ENCODE assay signal across 16 mouse cellular contexts in genomic region chr1:14686172-14686571, GRCm38 (mm10).
DNase-seq lines count a peak whose midpoint lies in the region; ATAC-seq and TF ChIP-seq lines count a peak whose summit lies in the region.
"Had no signal": no experiment of that assay in that cellular context is flagged by ENCODE, and none has a peak within 500 bp of the region (broad histone marks: within the 10 kb centered on the region; RNA-seq: fewer than 3 reads in every experiment).

No protein-coding gene starts in this region.

- no peaks in the 10 kb centered on the region for H3K9me3 ChIP-seq in forebrain, postnatal 0 days (ENCODE audit: low read length)
- H3K9me3 ChIP-seq in forebrain, embryonic 13.5 days (replicated peaks) = no peaks in the 10 kb centered on the region
- H3K9me3 ChIP-seq in lung, embryonic 14.5 days (ENCODE audit: low read depth, low read length) = no peaks in the 10 kb centered on the region
- H3K9me3 ChIP-seq: forebrain, embryonic 10.5 days; hindbrain, embryonic 15.5 days; kidney, embryonic 15.5 days had no signal

- TF ChIP-seq CTCF in forebrain, postnatal 0 days (IDR thresholded peaks at IDR 0.05; ENCODE audit: low read depth) = peak; percentile 26; the same call in 1 of the 2 replicates
- TF ChIP-seq CTCF in lung, embryonic 14.5 days (IDR thresholded peaks at IDR 0.05; ENCODE audit: low read depth) = peak; percentile 45

- no peak overlapping the region for H3K27ac ChIP-seq in forebrain, postnatal 0 days (ENCODE audit: low read depth, low read length)
- H3K27ac ChIP-seq in forebrain, embryonic 13.5 days = no peak overlapping the region
- H3K27ac ChIP-seq in lung, embryonic 14.5 days (ENCODE audit: low read depth) = no peak overlapping the region
- H3K27ac ChIP-seq: forebrain, embryonic 10.5 days; hindbrain, embryonic 15.5 days; kidney, embryonic 15.5 days had no signal

- no peak for ATAC-seq in forebrain, postnatal 0 days
- ATAC-seq in forebrain, embryonic 13.5 days = no peak
- ATAC-seq in lung, embryonic 14.5 days (ENCODE audit: insufficient read depth) = no peak
- ATAC-seq: midbrain, embryonic 16.5 days had no signal

- H3K27me3 ChIP-seq in forebrain, postnatal 0 days (ENCODE audit: insufficient read depth, low read length) = no peaks in the 10 kb centered on the region
- no peaks in the 10 kb centered on the region for H3K27me3 ChIP-seq in forebrain, embryonic 13.5 days
- no peaks in the 10 kb centered on the region for H3K27me3 ChIP-seq in lung, embryonic 14.5 days (ENCODE audit: insufficient read depth, low read length)
- H3K27me3 ChIP-seq: hindbrain, embryonic 15.5 days; kidney, embryonic 15.5 days had no signal

- no peaks in the 10 kb centered on the region for H3K36me3 ChIP-seq in forebrain, postnatal 0 days (ENCODE audit: insufficient read depth)
- no peaks in the 10 kb centered on the region for H3K36me3 ChIP-seq in forebrain, embryonic 13.5 days (ENCODE audit: poor library complexity, severe bottlenecking)
- H3K36me3 ChIP-seq in lung, embryonic 14.5 days (ENCODE audit: insufficient read depth) = no peaks in the 10 kb centered on the region
- H3K36me3 ChIP-seq: forebrain, embryonic 10.5 days; hindbrain, embryonic 15.5 days; kidney, embryonic 15.5 days had no signal

- H3K4me3 ChIP-seq in forebrain, postnatal 0 days (ENCODE audit: low read depth, low read length) = no peak overlapping the region
- H3K4me3 ChIP-seq in forebrain, embryonic 13.5 days = no peak overlapping the region
- no peak overlapping the region for H3K4me3 ChIP-seq in lung, embryonic 14.5 days (ENCODE audit: low read depth, low read length)
- H3K4me3 ChIP-seq: forebrain, embryonic 10.5 days; hindbrain, embryonic 15.5 days; kidney, embryonic 15.5 days had no signal

- H3K9ac ChIP-seq in forebrain, postnatal 0 days = no peak overlapping the region
- H3K9ac ChIP-seq in forebrain, embryonic 13.5 days = no peak overlapping the region
- no peak overlapping the region for H3K9ac ChIP-seq in lung, embryonic 14.5 days
- H3K9ac ChIP-seq: hindbrain, embryonic 15.5 days; kidney, embryonic 15.5 days had no signal

- no peaks in the 10 kb centered on the region for H3K4me1 ChIP-seq in forebrain, postnatal 0 days (ENCODE audit: insufficient read depth)
- no peaks in the 10 kb centered on the region for H3K4me1 ChIP-seq in forebrain, embryonic 13.5 days
- no peaks in the 10 kb centered on the region for H3K4me1 ChIP-seq in lung, embryonic 14.5 days (ENCODE audit: insufficient read depth)
- H3K4me1 ChIP-seq: forebrain, embryonic 10.5 days; hindbrain, embryonic 15.5 days; kidney, embryonic 15.5 days had no signal

- 57% methylated on average over 2 of the region's 2 CpGs for WGBS in forebrain, postnatal 0 days
- WGBS in forebrain, embryonic 13.5 days = 65% methylated on average over 2 of the region's 2 CpGs
- 36% methylated on average over 2 of the region's 2 CpGs for WGBS in lung, embryonic 14.5 days

- no peak for DNase-seq in forebrain, postnatal 0 days
- peak; percentile 41 for DNase-seq in lung, embryonic 14.5 days
- DNase-seq in lung, postnatal 14 days = no peak
- peak; percentile 37 for DNase-seq in ZHBTc4 (ENCODE audit: low read depth, low spot score)
- DNase-seq in retina, embryonic 14.5 days (ENCODE audit: low spot score) = peak; percentile 16
- DNase-seq in left cerebral cortex, adult 18-20 months (ENCODE audit: low spot score in 2 of 2) = no peak
- DNase-seq in right cerebral cortex, adult 2 months (ENCODE audit: low spot score in 2 of 2) = no peak
- DNase-seq: adrenal gland, postnatal 10 days; gastrocnemius, postnatal 14 days; layer of hippocampus, postnatal 36 days; thymus, postnatal 14 days had no signal

- H3K4me2 ChIP-seq in forebrain, postnatal 0 days (ENCODE audit: low read depth) = no peak overlapping the region
- H3K4me2 ChIP-seq in forebrain, embryonic 13.5 days = no peak overlapping the region
- no peak overlapping the region for H3K4me2 ChIP-seq in lung, embryonic 14.5 days
- H3K4me2 ChIP-seq: hindbrain, embryonic 15.5 days; kidney, embryonic 15.5 days had no signal

Comparison
In these comparisons a context has a peak if more than half of its experiments do, and no peak if none do; other contexts are left out.
1. DNase-seq: peak in lung, embryonic 14.5 days (single experiment), ZHBTc4 (single experiment) and retina, embryonic 14.5 days (single experiment); none in forebrain, postnatal 0 days (single experiment), lung, postnatal 14 days (single experiment), left cerebral cortex, adult 18-20 months (0 of 2) and right cerebral cortex, adult 2 months (0 of 2).